Mouse (Mus musculus) lung, postnatal 4 days (tissue): ENCODE measurements at regions not wholly inside any gene's neighbourhood (a gene's known extent, or its start where the extent isn't known, plus 50 kb on each side); places are given as distances from the start of the nearest gene placed in this dataset.

Source experiments
- DNase-seq, 2 experiments: peaks; one replicate each; pipeline ENCODE4 v3.0.0; 2021

GRCm38 (mm10) chr8:31749974-31750373 lies 1678.5 kb upstream of the 5930422O12Rik start:
- DNase-seq = no peak

GRCm38 (mm10) chr8:31750482-31751126 lies 1677.9 kb upstream of the 5930422O12Rik start:
- DNase-seq = no peak

- DNase-seq = no peak
Measured at GRCm38 (mm10) chr8:31755737-31756136, 1672.8 kb upstream of the 5930422O12Rik start.

GRCm38 (mm10) chr8:31762091-31762490 lies 1666.4 kb upstream of the 5930422O12Rik start:
- DNase-seq = no peak
